Mouse (Mus musculus) CD4-positive, CD25-positive, alpha-beta regulatory T cell (primary cell): Measurements from ENCODE around the gene Ceacam20. TPM values are rescaled to one million over a fixed set of nuclear protein-coding genes. Genes with fewer than 3 reads are reported as not detected.

Experiments
- polyA plus RNA-seq: library from polyadenylated mRNA; unstranded; fragments of 100-300 nt; shearing (Covaris generic); gene quantifications from one replicate; pipeline ENCODE4 v1.2.1, GENCODE M21; 2017

Ceacam20 gene
- 0.10 TPM for polyA plus RNA-seq

DNA sequence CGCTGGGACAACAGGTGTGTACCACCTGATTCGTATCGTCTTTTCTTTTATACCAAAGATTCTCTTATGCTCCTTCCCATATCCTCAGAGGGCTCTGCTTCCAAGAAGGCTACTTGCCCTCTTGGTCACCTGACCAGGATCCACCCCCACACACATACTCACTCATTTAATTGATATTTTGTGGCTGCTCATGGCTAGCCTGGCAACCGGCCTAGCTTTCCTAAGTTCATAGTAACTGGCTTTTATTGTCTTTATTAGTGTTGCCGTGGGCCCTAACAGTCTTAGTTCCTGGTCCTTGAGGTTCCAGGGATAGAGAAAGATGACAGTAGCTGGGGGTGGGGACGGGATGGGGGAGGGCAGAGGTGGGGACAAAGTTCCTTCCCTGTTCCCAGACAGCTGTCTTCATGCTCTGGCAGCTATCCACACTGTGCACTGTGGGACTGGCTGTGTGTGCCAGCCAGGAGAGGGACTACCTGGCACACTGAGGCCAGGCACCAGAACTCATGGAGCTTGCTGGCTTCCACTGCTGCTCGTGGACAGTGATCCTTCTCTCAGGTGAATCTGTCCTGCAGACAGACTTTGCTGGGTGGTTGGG, at the start of gene Ceacam20:
Gene Ceacam20 (plus strand): TSS at position 428 of the 595 bp plus-strand sequence.

GRCm38 (mm10) chr7:19920506-19921261, 44.5 kb upstream of the Ceacam20 start, which contains the start of gene Pvr:
TSS of gene Pvr (minus strand) at chr7:19921160.

GRCm38 (mm10) chr7:19950589-19950988, 14.6 kb upstream of the Ceacam20 start, which contains the start of gene Igsf23:
TSS of gene Igsf23 (minus strand) at chr7:19950756.

GRCm38 (mm10) chr7:19991165-19991564, 26.0 kb downstream of the Ceacam20 start, which contains the start of gene Nlrp9b:
TSS of gene Nlrp9b (plus strand) at chr7:19991465.

Other genes with a start within 250 kb of the Ceacam20 start
- 89.0 TPM for gene Tomm40, start 250.0 kb upstream of the Ceacam20 start, polyA plus RNA-seq
- 1.2 TPM for gene Nectin2, start 214.9 kb upstream of the Ceacam20 start, polyA plus RNA-seq
- 13.3 TPM for gene Bcam, start 194.4 kb upstream of the Ceacam20 start, polyA plus RNA-seq
- 0.17 TPM for gene Cblc, start 168.6 kb upstream of the Ceacam20 start, polyA plus RNA-seq
- 116 TPM for gene Bcl3, start 142.6 kb upstream of the Ceacam20 start, polyA plus RNA-seq
- 0.45 TPM for gene Gm19345, start 113.4 kb upstream of the Ceacam20 start, polyA plus RNA-seq
- 0.37 TPM for gene Ceacam16, start 104.1 kb upstream of the Ceacam20 start, polyA plus RNA-seq
- gene Ceacam19, start 77.4 kb upstream of the Ceacam20 start, polyA plus RNA-seq, result not detected
- 41.8 TPM for gene Pvr, start 44.3 kb upstream of the Ceacam20 start, polyA plus RNA-seq
- 35.9 TPM for gene Igsf23, start 14.7 kb upstream of the Ceacam20 start, polyA plus RNA-seq
- gene Nlrp9b, start 26.1 kb downstream of the Ceacam20 start, polyA plus RNA-seq, result not detected
- 0.19 TPM for gene Vmn1r91, start 134.3 kb downstream of the Ceacam20 start, polyA plus RNA-seq
- not detected for gene Gm16442, start 157.2 kb downstream of the Ceacam20 start, polyA plus RNA-seq
- not detected for gene Vmn1r93, start 173.7 kb downstream of the Ceacam20 start, polyA plus RNA-seq
- not detected for gene Vmn1r94, start 203.0 kb downstream of the Ceacam20 start, polyA plus RNA-seq
- not detected for gene Vmn1r95, start 228.3 kb downstream of the Ceacam20 start, polyA plus RNA-seq
- not detected for gene Gm6164, start 240.2 kb downstream of the Ceacam20 start, polyA plus RNA-seq